Mouse (Mus musculus): Measurements from ENCODE around the gene Mrpl57.
A peak's percentile ranks its signal among the peaks of the same experiment; 100 is the strongest.

The Mrpl57 gene

GRCm38 (mm10) chr14:57861987-57862412 lies 36.0 kb downstream of the Mrpl57 start:
- DNase-seq, result no peak

- DNase-seq, result peak; percentile 92
These were observed 37.1 kb downstream of the Mrpl57 start for GRCm38 (mm10) chr14:57863129-57863528.

GRCm38 (mm10) chr14:57865256-57865655 lies 39.2 kb downstream of the Mrpl57 start:
- DNase-seq, result no peak

- DNase-seq, result no peak
These were observed 40.7 kb downstream of the Mrpl57 start for GRCm38 (mm10) chr14:57866676-57867276.

GRCm38 (mm10) chr14:57877921-57878320 lies 51.9 kb downstream of the Mrpl57 start:
- no peak for DNase-seq

Data from heart, adult 11 months (tissue).